Mouse (Mus musculus) hindbrain, embryonic 16.5 days (tissue): ENCODE measurements around the gene Hsd3b2. TPM values are rescaled to one million over a fixed set of nuclear protein-coding genes. Genes with fewer than 3 reads are reported as not detected.

Experiments
- ATAC-seq: fragments of 200-750 bp; cut with Nextera tagmentation; 2 replicates; pipeline ENCODE4 v1.8.0; 2017; ENCODE audit warnings: moderate TSS enrichment, moderate library complexity
- H3K27ac ChIP-seq: fragments of 300-500 bp; sonication (generic); 2 replicates; pipeline ENCODE4 v1.5.1; 2014; ENCODE audit warnings: low read depth, mild to moderate bottlenecking, control low read depth, low read length, moderate library complexity
- H3K27me3 ChIP-seq: fragments of 300-500 bp; sonication (generic); replicated peaks from 2 replicates; pipeline ENCODE4 v1.6.1; 2014; ENCODE audit warnings: low read length; ENCODE audit not compliant: control insufficient read depth, insufficient read depth
- H3K36me3 ChIP-seq: fragments of 300-500 bp; sonication (generic); 2 replicates; pipeline ENCODE4 v1.6.1; 2014; ENCODE audit warnings: mild to moderate bottlenecking, low read length, moderate library complexity, mixed read lengths; ENCODE audit not compliant: control insufficient read depth, insufficient read depth
- H3K4me1 ChIP-seq: fragments of 300-500 bp; sonication (generic); 2 replicates; pipeline ENCODE4 v1.6.1; 2014; ENCODE audit warnings: low read depth, low read length; ENCODE audit not compliant: control insufficient read depth, insufficient read depth
- H3K4me2 ChIP-seq: fragments of 300-500 bp; sonication (generic); 2 replicates; pipeline ENCODE4 v1.6.1; 2014; ENCODE audit warnings: mild to moderate bottlenecking, low read length, control low read depth, moderate library complexity
- H3K4me3 ChIP-seq: fragments of 300-500 bp; sonication (generic); 2 replicates; pipeline ENCODE4 v1.5.1; 2014; ENCODE audit warnings: mild to moderate bottlenecking, low read length, control low read depth, moderate library complexity
- H3K9ac ChIP-seq: fragments of 300-500 bp; sonication (generic); 2 replicates; pipeline ENCODE4 v1.6.1; 2014; ENCODE audit warnings: low read depth, mild to moderate bottlenecking, control low read depth, low read length, moderate library complexity
- H3K9me3 ChIP-seq: fragments of 300-500 bp; sonication (generic); 2 replicates; pipeline ENCODE4 v1.6.1; 2014; ENCODE audit warnings: mild to moderate bottlenecking, low read length, moderate library complexity; ENCODE audit not compliant: control insufficient read depth
- polyA plus RNA-seq: library from polyadenylated mRNA; unstranded; fragments of >200 nt; fragmentation: Nextera tagmentation; extraction: Ambion mirVana; gene quantifications from 2 replicates; pipeline ENCODE4 v1.2.1, GENCODE M21; 2015

Hsd3b2 gene
- polyA plus RNA-seq, 1 experiment from 2014 or later = not detected

DNA sequence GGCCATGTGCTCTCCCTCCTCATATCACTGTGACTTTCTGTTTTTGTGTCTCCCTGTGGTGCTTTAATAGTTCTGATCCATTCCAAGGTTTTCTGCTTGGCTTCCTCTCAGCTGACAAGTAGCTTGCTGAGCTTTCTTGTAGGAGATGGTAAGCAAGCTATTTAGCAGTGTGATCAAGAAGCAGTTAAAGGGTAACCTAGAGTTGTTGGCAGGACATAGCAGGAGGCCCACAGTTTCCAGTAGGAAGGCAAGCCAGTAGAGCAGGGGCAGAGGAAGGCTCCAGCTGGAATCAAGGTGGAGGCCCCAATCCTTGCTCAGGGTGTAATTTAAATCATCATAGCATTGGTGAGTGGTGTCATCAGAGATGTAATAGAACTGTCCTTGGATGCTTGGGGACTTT lies 43.6 kb downstream of the Hsd3b2 start:
- no peak overlapping the region for H3K9ac ChIP-seq
- no peak overlapping the region for H3K4me3 ChIP-seq
- no peaks in the 10 kb centered on the region for H3K36me3 ChIP-seq
- no peak overlapping the region for H3K4me2 ChIP-seq
- H3K27ac ChIP-seq = no peak overlapping the region
- H3K4me1 ChIP-seq = no peaks in the 10 kb centered on the region
- no peaks in the 10 kb centered on the region for H3K9me3 ChIP-seq
- H3K27me3 ChIP-seq = no peaks in the 10 kb centered on the region
- ATAC-seq = no peak

Other genes with a start within 250 kb of the Hsd3b2 start
- gene Hsd3b4, start 214.0 kb downstream of the Hsd3b2 start, polyA plus RNA-seq = not detected in 2 replicates
- not detected in 2 replicates for gene Gm10681, start 135.7 kb downstream of the Hsd3b2 start, polyA plus RNA-seq
- gene Hsd3b5, start 94.3 kb downstream of the Hsd3b2 start, polyA plus RNA-seq = not detected in 2 replicates
- 0.30 and 0.40 TPM in 2 replicates for gene Hsd3b3, start 38.6 kb upstream of the Hsd3b2 start, polyA plus RNA-seq
- gene Hsd3b6, start 89.9 kb upstream of the Hsd3b2 start, polyA plus RNA-seq = 0.19 and 0.40 TPM in 2 replicates
- not detected in 2 replicates for gene Hsd3b1, start 135.3 kb upstream of the Hsd3b2 start, polyA plus RNA-seq
- not detected in 2 replicates for gene Hao2, start 168.7 kb upstream of the Hsd3b2 start, polyA plus RNA-seq